Mouse (Mus musculus) retina, adult 2 months (tissue): ENCODE data around the gene Nol10.
A peak's percentile ranks its signal among the peaks of the same experiment; 100 is the strongest.

Source experiments
- DNase-seq: peaks from one replicate; pipeline ENCODE4 v3.0.0-alpha.2; 2012; ENCODE audit warnings: low read depth, low spot score

The Nol10 gene

DNA sequence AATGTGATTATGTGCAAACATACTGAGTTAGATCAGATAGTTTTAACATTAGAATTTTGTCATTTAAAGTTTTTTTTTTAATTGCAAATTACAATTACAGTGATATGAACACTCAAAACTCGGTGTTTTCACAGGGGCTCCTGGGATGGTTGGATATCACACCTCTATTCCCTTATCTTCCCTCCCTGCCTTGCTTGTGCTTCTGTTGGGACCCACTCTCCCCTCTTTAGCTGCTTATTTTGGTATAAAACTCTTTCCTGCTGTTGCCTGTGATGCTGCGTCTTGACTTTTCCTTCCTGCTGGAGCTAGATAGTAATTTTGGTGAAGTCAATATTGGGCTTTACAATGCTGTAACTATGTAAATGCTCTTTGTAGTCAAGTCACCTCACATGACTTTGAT is 63.0 kb downstream of the Nol10 start:
- DNase-seq, result no peak

DNA sequence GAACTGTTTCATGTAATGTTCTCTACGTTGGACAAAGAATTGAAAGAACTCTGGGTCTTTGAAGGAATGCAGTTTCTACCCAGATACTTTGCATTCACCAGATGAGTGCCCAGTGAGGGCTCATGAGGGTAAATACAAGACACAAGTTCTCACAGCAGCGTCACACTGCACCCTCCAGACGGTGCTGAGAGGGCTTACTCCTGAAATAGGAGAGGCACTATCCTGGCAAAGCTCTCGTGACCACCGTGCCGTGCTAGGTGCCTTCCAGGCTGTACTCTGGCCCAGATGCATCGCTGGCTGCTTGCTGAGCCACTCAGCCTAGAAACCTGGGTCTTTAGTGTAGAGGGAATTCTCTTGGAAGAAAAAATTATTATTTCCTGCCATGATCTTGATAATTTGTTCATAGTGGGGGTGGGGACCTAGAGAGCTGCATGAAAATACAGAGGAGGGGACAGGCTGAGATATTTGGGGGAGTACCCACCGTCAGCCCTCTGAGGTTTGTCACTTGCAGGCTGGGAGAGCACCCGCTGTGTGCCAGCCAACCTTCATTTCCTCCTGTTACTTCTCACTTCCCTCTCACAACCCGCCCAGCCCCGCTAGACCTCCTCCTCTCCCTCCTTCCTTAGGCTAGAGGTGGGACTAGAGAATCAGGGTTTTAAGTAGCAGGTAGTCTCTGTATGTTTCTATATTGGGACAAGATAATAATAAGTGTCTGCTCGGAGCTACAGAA is 63.7 kb downstream of the Nol10 start:
- DNase-seq, result no peak

DNA sequence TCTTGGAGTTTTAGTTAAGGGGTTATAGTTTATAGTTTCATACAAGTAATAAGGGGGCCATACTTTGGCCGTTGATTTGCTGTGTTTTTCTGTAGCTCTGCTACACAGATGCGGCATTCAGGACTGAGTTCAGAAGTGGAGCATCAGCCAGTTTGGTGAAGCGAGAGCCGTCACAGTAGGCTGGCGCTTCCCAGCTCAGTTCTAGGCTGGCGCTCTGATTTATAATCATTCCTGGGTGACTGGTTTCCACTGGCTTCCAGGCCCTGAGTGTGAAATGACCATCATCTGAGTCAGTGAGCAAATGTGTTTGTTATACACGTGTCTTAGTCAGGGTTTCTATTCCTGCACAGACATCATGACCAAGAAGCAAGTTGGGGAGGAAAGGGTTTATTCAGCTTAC is 66.5 kb downstream of the Nol10 start:
- no peak for DNase-seq

DNA sequence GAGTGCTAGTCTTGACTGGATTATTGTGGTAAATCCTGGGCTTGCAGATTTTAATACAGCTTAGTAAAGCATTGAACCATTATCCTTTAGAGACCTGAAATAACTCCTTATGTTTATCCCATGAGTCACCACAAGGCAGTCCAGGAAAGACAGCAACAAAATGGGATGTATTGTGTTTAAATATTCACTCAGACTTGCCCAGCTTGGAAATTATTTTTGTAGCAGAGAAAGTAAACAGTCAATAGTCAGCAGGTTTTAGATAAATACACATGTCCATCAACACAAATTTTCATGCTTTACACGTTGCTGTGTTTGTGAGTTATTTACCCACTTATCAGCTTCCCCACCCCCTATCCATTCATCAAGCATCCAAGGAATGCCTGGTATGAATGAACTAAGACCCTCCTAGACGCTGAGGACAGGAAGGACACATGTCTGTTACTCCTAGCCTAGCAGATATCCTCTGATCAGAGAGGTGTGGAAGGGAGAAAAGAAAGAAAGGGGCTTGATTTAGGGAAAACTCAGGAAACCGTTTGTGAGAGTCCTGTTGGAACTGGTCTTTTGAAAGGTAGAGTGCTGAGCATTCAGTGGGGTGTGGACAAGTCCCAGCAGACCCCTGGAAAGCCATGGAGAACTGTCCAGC is 72.0 kb downstream of the Nol10 start:
- peak; percentile 43 for DNase-seq

DNA sequence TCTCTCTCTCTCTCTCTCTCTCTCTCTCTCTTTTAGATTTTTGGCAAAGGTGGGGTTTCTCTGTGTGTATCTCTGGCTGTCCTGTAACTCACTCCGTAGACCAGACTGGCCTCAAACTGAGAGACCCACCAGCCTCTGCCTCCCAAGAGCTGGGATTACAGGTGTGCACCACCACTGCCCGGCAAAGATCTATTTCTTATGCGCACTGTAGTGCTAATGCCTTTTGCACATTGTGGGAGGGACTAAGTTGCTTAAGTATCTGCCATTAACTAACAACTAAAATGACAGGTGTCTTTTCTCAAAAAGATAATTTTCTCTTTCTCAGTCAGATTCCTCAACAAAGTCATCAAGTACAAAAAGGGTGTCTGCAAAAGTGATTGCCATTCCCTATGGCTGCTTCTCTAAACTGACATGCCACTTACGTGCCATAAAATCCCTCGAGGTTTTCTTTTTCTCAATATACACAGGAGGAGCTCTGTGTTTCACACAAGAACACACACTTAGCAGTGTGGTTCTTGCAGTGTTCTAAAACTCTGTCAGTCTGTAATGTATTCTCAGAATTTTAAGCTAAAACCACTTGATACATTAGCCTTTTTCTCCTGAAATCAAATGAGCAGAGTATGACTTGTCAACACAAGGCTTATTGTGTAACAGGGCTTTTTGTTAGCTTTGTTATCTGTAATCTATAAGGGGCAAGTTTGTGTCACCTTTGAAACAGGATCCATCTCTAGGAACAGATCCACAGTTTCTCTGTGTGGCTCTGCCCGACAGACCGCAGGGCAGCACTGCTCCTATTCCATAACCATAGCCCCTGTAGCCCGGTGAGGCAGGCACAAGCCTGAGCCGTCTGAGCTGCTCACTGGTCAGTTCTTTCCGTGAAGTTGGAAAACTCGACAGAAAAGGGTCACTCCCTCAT is 77.3 kb downstream of the Nol10 start:
- DNase-seq, result no peak

DNA sequence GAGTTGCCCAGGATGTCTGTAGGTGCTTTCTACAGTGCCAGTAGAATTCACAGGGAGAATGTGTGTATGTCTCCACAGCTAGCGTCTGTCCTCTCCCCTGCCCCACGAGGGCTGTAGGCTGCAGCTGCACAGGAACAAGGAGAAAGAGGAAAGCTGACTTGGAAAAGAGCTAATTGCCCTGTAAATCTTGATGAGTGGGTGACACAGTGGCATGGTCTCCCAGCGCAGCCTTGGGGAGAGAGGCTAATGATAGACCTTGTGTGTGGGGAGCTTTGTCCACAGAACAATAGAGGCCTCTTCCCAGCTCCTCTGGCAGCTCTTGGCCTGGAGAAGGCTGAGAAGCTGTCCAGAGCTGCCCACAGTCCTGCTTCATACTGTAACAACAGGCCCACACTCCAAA is 78.5 kb downstream of the Nol10 start:
- DNase-seq, result no peak

DNA sequence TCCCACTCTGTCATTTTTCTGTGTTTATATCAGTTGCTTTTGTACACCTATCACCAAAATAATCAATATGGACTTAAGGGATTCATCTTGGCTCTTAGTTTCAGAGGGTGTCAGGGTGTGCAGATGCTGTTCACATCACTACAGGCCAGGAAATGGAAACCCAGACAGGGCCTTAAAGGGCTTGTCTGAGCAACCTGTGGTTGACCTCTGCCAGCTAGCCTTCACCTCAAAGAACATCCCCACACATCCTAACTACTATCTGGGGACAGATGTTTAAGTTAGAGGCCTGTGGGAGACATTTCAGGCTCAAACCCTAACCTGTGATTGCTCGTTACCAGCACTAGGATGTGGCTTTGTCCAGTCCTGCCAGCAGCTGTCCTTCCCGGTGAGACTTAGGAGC is 82.3 kb downstream of the Nol10 start:
- DNase-seq, result no peak

DNA sequence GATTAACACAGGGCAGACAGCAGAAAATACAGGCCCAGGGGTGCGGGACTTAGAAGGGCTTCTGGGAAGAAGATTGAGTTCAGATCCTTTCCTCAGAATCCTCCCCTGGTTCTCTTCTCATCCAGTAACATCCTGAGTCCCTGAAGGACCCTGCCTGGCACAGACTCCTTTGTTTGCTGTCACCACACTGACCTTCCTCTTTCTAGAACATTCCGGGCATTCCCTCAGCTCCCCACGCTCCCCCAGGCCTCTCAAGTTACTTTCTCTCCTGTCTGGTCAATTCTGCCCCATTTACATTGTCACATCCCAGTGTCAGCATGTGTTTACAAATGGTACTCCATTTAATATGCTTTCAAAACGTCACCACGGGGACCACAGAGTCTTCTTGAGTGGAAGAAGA is 82.9 kb downstream of the Nol10 start:
- no peak for DNase-seq

DNA sequence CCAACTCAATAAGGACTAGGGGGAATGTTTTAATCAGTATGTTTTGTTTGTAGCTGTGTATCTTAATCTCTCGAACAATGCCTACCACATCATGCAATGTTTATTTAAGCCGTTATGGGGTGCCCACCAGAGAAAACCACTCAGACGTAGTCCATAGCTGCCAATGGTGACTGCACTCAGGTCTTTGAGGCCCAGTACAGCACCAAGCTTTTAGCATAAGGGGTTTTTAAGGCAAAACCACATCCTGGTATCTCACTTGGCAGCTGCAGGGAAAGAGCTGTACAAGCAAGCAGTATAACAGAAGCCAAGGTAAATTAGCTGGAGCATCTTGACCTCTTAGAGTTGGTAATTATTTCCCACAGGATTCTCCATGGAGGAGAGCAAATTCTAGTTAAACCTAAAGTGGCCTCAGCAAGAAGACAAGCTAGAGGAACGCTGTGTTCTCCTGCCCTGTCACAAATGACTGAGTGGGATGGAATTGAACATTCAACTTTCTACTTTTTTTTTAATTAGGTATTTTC is 83.6 kb downstream of the Nol10 start:
- DNase-seq, result no peak

DNA sequence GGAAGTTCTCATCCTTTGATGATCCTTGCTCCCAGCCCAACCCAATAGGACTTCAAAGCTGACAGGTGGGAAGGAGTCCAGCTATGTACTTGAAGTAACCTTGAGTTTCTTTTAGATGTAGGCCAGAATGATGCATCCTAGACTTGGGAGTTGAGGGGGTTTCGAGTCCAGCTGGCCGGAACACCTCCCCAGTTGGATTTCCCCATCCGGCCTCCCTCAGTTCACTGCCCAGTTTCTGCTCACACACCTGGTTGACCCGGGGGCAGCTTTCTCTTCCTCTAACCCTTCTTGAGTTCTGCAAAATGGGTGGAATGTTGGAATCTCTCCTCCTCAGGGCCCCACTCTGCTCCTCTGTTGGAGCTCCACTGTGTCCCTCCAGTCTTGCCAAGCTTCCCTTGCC is 85.5 kb downstream of the Nol10 start:
- DNase-seq, result no peak

DNA sequence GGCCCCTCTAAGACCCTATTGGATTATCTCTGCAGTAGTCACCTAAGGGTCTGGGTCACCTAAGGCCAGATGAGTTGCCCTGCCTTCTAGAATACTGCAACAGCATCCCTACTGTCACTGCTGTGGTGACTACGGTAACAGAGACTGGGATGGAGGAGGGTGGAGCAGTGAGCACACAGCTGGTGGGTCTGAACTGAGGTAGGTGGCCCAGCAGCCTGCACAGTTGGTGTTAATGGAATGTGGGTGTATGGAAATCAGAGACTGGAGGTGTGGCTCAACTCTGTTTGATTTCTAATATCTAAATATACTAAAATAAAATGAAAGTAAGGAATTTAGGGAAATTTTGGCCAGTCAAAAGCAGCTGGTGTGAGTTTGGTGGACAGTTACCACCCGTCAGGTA is 88.2 kb downstream of the Nol10 start:
- DNase-seq, result no peak

DNA sequence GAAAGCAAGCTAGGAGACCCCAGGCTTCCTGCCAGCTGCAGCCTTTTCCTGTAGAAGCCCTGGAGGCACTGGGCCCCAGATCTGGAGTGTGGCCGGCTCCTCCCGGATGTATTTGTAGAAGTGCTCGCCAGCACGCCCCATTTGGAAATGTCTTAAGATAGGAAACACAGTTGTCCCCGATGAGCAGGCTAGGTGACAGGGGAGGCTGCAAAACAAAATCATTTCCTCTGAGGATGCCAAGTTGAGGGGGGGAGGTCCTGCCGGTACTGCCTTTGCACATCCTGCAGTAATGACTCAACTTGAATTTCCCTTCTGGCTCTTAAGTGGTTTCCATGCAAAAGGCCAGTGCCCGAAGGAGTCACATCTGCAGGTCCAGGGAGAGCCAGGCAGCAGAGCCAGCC is 92.0 kb downstream of the Nol10 start:
- no peak for DNase-seq

DNA sequence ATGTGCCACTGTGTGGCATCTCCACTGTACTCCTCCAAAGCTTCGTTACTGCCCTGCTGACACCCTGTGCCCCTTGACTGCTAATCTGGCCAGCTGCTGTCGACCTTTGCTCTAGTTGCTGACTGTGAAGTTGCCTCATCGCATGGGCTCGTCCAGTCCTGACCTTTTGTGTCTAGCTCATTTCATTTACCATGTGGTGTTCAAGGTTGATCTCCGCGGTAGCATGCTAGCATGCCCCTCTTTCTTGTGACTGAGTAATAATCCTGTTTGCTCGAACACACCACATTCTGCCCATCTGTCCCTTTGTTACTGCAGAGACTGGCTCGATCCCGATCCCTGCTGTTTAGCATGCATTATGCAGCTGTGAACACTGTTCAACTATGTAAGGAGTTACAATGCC is 93.2 kb downstream of the Nol10 start:
- DNase-seq, result no peak

DNA sequence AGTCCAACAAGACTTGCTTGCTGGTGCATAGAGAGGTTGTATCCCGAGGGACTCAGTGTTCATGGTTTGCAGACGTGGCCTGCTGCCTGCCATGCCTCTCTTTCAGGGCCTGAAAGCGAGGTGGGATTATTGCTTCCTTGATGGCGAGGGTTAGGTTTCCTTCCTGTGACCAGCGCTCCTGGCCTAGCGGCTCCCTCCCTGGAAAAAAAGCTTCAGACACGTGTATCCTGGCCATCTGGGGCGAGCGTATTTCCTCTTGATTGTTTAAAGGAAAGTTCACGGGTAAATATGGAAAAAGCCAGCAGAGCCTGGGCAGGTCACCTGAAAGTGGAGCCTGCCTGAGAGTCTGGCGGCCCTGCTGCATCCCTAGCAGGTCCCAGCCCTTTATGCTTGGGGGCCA is 96.1 kb downstream of the Nol10 start:
- DNase-seq, result no peak

DNA sequence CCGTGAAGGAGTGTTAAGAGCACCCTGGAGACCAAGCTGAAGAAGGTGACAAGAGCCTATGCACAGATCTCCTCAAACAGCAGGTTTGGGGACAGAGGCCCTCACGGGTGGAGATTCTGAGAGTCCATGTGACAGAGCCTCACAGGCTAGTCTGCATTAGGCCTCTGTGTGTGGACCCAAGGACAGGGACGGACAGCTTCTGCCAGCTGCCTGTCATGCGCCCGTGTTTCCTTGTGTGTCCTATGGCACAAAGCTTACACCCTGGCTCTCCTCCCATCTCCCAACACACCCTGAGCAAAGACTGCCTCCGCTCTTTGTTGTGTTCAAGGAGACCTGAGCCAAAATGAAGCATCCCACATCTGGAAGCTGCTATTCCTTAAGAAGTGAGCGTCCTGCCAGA is 97.0 kb downstream of the Nol10 start:
- no peak for DNase-seq

DNA sequence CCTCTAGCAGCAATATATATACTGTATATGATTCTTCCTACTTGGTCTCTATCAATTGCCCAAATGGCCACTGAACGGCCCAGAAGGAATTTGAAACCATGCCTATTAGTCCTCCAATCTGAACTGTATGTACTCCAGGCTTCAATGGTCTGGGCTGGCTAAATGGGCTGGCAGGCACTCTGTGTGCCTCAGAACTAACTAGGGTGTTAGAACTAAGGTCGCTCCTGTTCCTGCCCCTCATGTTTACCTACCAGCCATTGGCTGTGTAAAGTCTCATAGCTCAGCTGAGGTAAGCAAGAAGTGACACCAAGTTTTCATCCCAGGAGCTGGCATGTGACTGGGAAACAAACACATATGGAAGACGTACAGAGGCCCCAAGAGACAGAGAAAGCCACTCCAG is 100.5 kb downstream of the Nol10 start:
- DNase-seq, result no peak

DNA sequence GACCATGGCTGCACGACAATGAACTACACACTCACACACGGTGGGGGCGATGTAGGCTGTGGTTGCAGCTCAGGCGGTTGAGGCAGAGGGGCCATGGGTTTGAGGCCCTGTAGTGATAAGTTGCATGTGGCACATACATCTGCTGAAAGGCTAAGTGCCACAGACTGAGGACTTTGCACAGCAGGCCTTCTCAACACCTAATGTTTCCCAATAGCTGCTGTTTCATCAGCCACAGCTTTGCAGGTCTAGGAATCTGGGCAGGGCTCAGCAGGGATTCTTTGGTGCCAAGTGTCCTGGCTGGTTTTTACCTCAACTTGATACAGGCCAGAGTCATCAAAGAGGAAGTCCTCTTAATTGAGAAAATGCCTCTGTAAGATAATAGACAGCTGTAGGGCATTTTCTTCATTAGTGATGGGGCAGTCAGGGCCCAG is 101.4 kb downstream of the Nol10 start:
- no peak for DNase-seq

DNA sequence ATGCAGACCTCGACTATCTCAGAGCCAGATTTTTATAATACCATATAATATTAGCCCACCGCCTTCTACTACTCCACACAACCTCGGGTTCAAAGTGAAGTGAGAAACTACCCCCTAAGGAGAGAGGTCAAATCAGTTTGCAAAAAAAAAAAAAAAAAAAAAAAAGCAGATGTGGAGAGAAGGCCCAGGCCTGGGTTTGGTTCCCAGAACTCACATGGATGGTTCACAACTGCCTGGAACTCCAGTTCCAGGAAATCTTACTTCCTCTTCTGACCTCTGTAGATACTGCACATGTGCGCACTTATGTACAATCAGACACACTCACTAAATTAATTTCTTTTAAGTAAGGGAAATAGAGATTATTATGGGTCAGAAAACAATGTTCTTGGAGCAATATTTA is 102.2 kb downstream of the Nol10 start:
- no peak for DNase-seq

DNA sequence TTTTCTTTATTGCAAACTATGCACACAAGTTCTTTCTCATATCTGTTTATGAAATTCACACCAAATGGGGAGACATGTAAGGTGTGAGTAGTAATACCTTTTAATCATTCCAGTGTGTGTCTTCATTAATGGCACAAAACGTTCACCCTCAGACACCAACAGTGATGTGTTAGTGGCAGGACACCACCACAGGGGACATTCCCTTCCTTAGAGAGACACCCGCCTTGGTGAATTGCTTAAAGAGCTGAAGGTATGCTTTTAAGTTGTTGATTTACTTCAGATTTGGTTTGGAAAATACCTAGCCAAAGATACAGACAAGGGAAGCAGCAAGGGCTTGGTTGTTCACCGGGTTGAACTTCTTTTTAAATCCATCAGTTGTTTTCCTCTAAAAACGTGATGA is 102.7 kb downstream of the Nol10 start:
- no peak for DNase-seq

DNA sequence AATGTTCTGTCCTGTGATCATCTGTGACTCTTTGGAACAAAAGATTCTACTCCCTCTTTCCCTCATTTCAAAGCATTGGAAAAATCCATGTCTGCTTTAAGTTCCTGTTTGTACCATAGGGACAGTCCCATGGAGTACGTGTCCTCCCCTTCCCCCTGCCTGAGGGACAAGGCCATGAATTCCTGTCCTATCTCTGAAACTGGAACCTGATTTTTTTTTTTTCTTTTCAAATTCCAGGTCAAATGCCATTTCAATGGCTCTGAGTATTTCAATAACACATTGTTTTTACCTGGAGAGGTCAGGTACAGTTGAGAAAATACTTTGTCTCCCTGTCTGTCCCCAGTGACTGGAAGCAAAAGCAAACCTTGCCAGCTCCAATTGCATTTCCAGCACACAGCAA is 104.0 kb downstream of the Nol10 start:
- DNase-seq, result no peak

DNA sequence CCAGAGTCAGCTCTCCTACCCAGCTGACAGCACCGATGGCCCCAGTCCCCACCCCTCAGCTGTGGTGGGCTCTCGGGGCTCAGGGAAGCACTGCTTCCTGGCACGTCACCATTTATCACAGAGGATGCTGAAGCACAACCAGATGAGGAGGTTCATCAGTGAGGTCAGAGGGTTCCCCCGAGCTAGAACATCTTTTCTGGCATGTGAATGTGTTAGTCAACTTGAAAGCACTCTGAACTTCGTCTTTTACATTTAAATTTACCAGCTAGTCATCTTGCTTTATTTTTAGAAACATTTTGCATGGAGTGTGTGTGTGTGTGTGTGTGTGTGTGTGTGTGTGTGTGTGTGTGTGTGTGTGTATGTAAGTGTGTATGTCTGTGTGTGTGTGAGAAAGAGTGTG is 105.7 kb downstream of the Nol10 start:
- no peak for DNase-seq

DNA sequence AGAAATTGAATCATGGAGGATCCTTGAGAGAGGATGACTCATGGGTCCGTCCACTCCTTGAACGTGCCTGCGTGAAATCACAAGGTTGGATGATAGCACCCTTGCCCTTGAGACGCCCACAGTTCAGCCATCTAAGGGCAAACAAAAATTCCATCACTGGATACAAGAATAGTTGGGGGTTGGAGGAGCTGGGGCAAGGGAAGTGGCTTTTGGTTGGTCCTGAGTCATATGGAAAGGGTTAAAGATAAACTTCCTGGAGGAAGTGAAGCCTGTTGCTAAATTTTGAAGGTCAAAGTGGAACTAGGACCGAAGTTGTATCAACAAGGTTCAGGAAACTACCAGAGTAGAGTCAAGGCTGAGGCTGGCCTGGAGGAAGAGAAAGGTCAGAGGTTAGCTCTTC is 106.8 kb downstream of the Nol10 start:
- no peak for DNase-seq
